ENCODE assay signal across 21 mouse cellular contexts in the genomic region with DNA sequence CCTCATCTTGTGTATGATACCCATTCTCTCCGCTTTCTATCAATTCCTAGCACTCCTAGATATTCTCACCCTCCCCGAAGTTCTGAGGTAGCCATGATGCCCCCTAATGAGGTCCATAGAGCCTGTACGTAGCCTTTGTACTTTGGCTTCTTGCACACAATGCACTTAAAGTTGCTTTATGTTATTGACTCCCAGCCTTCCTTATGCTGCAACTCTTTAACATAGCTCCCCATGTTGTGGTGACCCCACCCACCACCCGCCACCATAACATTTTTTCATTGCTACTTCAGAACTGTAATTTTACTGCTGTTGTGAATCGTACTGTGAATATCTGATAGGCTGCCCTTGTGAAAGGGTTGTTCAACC.
DNase-seq lines count a peak whose midpoint lies in the region; ATAC-seq and TF ChIP-seq lines count a peak whose summit lies in the region.
"Had no signal": no experiment of that assay in that cellular context is flagged by ENCODE, and none has a peak within 500 bp of the region (broad histone marks: within the 10 kb centered on the region; RNA-seq: fewer than 3 reads in every experiment).

No protein-coding gene starts in this region.

- H3K79me2 ChIP-seq in liver, adult 2 months (ENCODE audit: control insufficient read depth, insufficient read depth, low read length): no peaks in the 10 kb centered on the region

- no peak for TF ChIP-seq CTCF in liver, adult 2 months (IDR thresholded peaks at IDR 0.05; ENCODE audit: low read depth, low read length)
- no peak for TF ChIP-seq CTCF in intestine, postnatal 0 days (IDR thresholded peaks at IDR 0.05; ENCODE audit: low read depth)

- TF ChIP-seq POLR2A in liver, adult 2 months (IDR thresholded peaks at IDR 0.05; ENCODE audit: extremely low read depth, insufficient read depth, low read length): no peak

- H3K9ac ChIP-seq in intestine, embryonic 16.5 days (ENCODE audit: low read depth, low read length): no peak overlapping the region
- H3K9ac ChIP-seq in intestine, embryonic 15.5 days: no peak overlapping the region
- H3K9ac ChIP-seq in liver, adult 2 months (ENCODE audit: low read depth, low read length): no peak overlapping the region
- no peak overlapping the region for H3K9ac ChIP-seq in liver, embryonic 12.5 days
- H3K9ac ChIP-seq in intestine, postnatal 0 days (ENCODE audit: low read depth, low read length): no peak overlapping the region

- no peak for DNase-seq in liver, adult 2 months (ENCODE audit: extremely low read depth, low read depth, low spot score)
- DNase-seq in embryonic facial prominence, embryonic 10.5 days (ENCODE audit: low spot score): no peak
- DNase-seq: adrenal gland, adult 2 months; adrenal gland, adult 8-10 months; adrenal gland, postnatal 10 days; adrenal gland, postnatal 14 days; adrenal gland, postnatal 25 days; adrenal gland, postnatal 36 days; B cell, adult 2 months; cerebellum, adult 11 months; cerebellum, adult 11-12 months; cerebellum, adult 18-20 months had no signal

- no peak overlapping the region for H3K27ac ChIP-seq in intestine, embryonic 16.5 days (ENCODE audit: low read length)
- H3K27ac ChIP-seq in intestine, embryonic 15.5 days: no peak overlapping the region
- peak overlapping the region; percentile 63 for H3K27ac ChIP-seq in liver, adult 2 months (replicated peaks; ENCODE audit: insufficient read depth, low read depth, low read length)
- H3K27ac ChIP-seq in liver, embryonic 12.5 days: no peak overlapping the region
- no peak overlapping the region; the same call in 1 of the 2 replicates for H3K27ac ChIP-seq in intestine, postnatal 0 days (ENCODE audit: low read depth, low read length)
- H3K27ac ChIP-seq in embryonic facial prominence, embryonic 10.5 days (replicated peaks): no peak overlapping the region

- no peaks in the 10 kb centered on the region for H3K27me3 ChIP-seq in intestine, embryonic 16.5 days (replicated peaks; ENCODE audit: control insufficient read depth, insufficient read depth, low read length)
- H3K27me3 ChIP-seq in intestine, embryonic 15.5 days (replicated peaks): 0 out of 2 replicates have a peak, but pooled peaks cover 8% of the 10 kb centered on the region
- H3K27me3 ChIP-seq in liver, adult 2 months (ENCODE audit: control insufficient read depth, insufficient read depth, low read length): no peaks in the 10 kb centered on the region
- 0 out of 2 replicates have a peak, but pooled peaks cover 10% of the 10 kb centered on the region for H3K27me3 ChIP-seq in liver, embryonic 12.5 days (replicated peaks)
- no peaks in the 10 kb centered on the region for H3K27me3 ChIP-seq in intestine, postnatal 0 days (replicated peaks; ENCODE audit: control insufficient read depth, insufficient read depth, low read length)
- H3K27me3 ChIP-seq in embryonic facial prominence, embryonic 10.5 days (replicated peaks; ENCODE audit: low read depth, poor library complexity, severe bottlenecking): peaks cover 98% of the 10 kb centered on the region
- H3K27me3 ChIP-seq: CH12.LX had no signal

- H3K9me3 ChIP-seq in intestine, embryonic 16.5 days (ENCODE audit: control insufficient read depth, low read length): no peaks in the 10 kb centered on the region
- no peaks in the 10 kb centered on the region for H3K9me3 ChIP-seq in intestine, embryonic 15.5 days
- H3K9me3 ChIP-seq in liver, embryonic 12.5 days (replicated peaks): no peaks in the 10 kb centered on the region
- H3K9me3 ChIP-seq in intestine, postnatal 0 days (ENCODE audit: control insufficient read depth): no peaks in the 10 kb centered on the region
- H3K9me3 ChIP-seq in embryonic facial prominence, embryonic 10.5 days: no peaks in the 10 kb centered on the region
- H3K9me3 ChIP-seq: G1E had no signal

- 85% methylated on average over 5 of the region's 5 CpGs for WGBS in intestine, embryonic 16.5 days
- 90% methylated on average over 5 of the region's 5 CpGs for WGBS in intestine, embryonic 15.5 days
- WGBS in liver, adult 2 months: 80% methylated on average over 5 of the region's 5 CpGs
- 74% methylated on average over 5 of the region's 5 CpGs for WGBS in liver, embryonic 12.5 days (ENCODE audit: insufficient replicate concordance)
- WGBS in intestine, postnatal 0 days: 71% methylated on average over 5 of the region's 5 CpGs
- 93% methylated on average over 5 of the region's 5 CpGs for WGBS in embryonic facial prominence, embryonic 10.5 days

- 0 out of 2 replicates have a peak, but pooled peaks have one; percentile 57 for ATAC-seq in intestine, embryonic 16.5 days
- ATAC-seq in intestine, embryonic 15.5 days: no peak
- no peak for ATAC-seq in liver, embryonic 12.5 days
- peak; percentile 81 for ATAC-seq in intestine, postnatal 0 days
- ATAC-seq: activated CD4-positive, CD25-positive, alpha-beta regulatory T cell, adult 4 months; CD4-positive, CD25-positive, alpha-beta regulatory T cell, adult 4 months; Patski had no signal

- H3K4me1 ChIP-seq in intestine, embryonic 16.5 days (ENCODE audit: control insufficient read depth, insufficient read depth, low read length): no peaks in the 10 kb centered on the region
- H3K4me1 ChIP-seq in intestine, embryonic 15.5 days (replicated peaks): no peaks in the 10 kb centered on the region
- peaks cover 16% of the 10 kb centered on the region for H3K4me1 ChIP-seq in liver, adult 2 months (ENCODE audit: control insufficient read depth, insufficient read depth, low read length)
- peaks cover 15% of the 10 kb centered on the region for H3K4me1 ChIP-seq in liver, embryonic 12.5 days
- 0 out of 2 replicates have a peak, but pooled peaks cover 2% of the 10 kb centered on the region for H3K4me1 ChIP-seq in intestine, postnatal 0 days (replicated peaks; ENCODE audit: control insufficient read depth, insufficient read depth, low read length)
- H3K4me1 ChIP-seq in embryonic facial prominence, embryonic 10.5 days: peaks cover 12% of the 10 kb centered on the region; the same call in 1 of the 2 replicates

- H3K4me3 ChIP-seq in intestine, embryonic 16.5 days (ENCODE audit: low read length): no peak overlapping the region
- H3K4me3 ChIP-seq in intestine, embryonic 15.5 days (replicated peaks): no peak overlapping the region
- no peak overlapping the region for H3K4me3 ChIP-seq in liver, adult 2 months (ENCODE audit: insufficient read depth, low read depth, low read length)
- no peak overlapping the region for H3K4me3 ChIP-seq in liver, embryonic 12.5 days
- no peak overlapping the region for H3K4me3 ChIP-seq in intestine, postnatal 0 days (ENCODE audit: low read depth, low read length)
- no peak overlapping the region for H3K4me3 ChIP-seq in embryonic facial prominence, embryonic 10.5 days

- no peak overlapping the region for H3K4me2 ChIP-seq in intestine, embryonic 16.5 days (ENCODE audit: low read depth, low read length)
- no peak overlapping the region for H3K4me2 ChIP-seq in intestine, embryonic 15.5 days (replicated peaks)
- H3K4me2 ChIP-seq in liver, embryonic 12.5 days: no peak overlapping the region
- H3K4me2 ChIP-seq in intestine, postnatal 0 days (replicated peaks; ENCODE audit: low read depth): no peak overlapping the region

- H3K36me3 ChIP-seq in intestine, embryonic 16.5 days (ENCODE audit: control insufficient read depth, insufficient read depth, low read length): no peaks in the 10 kb centered on the region
- no peaks in the 10 kb centered on the region for H3K36me3 ChIP-seq in intestine, embryonic 15.5 days
- no peaks in the 10 kb centered on the region for H3K36me3 ChIP-seq in liver, adult 2 months (ENCODE audit: control insufficient read depth, insufficient read depth, low read length)
- H3K36me3 ChIP-seq in liver, embryonic 12.5 days: no peaks in the 10 kb centered on the region
- no peaks in the 10 kb centered on the region for H3K36me3 ChIP-seq in intestine, postnatal 0 days (ENCODE audit: control insufficient read depth, insufficient read depth)
- H3K36me3 ChIP-seq in embryonic facial prominence, embryonic 10.5 days (replicated peaks): no peaks in the 10 kb centered on the region
- H3K36me3 ChIP-seq: G1E had no signal

Comparison
In these comparisons a context has a peak if more than half of its experiments do, and no peak if none do; other contexts are left out.
1. ATAC-seq: peak in intestine, embryonic 16.5 days (single experiment) and intestine, postnatal 0 days (single experiment); none in intestine, embryonic 15.5 days (single experiment) and liver, embryonic 12.5 days (single experiment).